Mouse (Mus musculus) forebrain, embryonic 10.5 days (tissue): Measurements from ENCODE around the gene Mtss1l. TPM values are rescaled to one million over a fixed set of nuclear protein-coding genes. Genes with fewer than 3 reads are reported as not detected.

Experiments used
- DNase-seq: peaks from one replicate; pipeline ENCODE4 v3.0.0-alpha.2; 2017; ENCODE audit warnings: low spot score; ENCODE audit errors: extremely low spot score
- H3K27ac ChIP-seq: fragments of 300-500 bp; sonication (generic); 2 replicates; pipeline ENCODE4 v1.5.1; 2016; ENCODE audit warnings: mild to moderate bottlenecking
- H3K27me3 ChIP-seq: fragments of 300-500 bp; sonication (generic); 2 replicates; pipeline ENCODE4 v1.6.1; 2016; ENCODE audit warnings: mild to moderate bottlenecking; ENCODE audit not compliant: poor library complexity, severe bottlenecking
- H3K36me3 ChIP-seq: fragments of 300-500 bp; sonication (generic); replicated peaks from 2 replicates; pipeline ENCODE4 v1.6.1; 2016; ENCODE audit warnings: mild to moderate bottlenecking, moderate library complexity
- H3K4me1 ChIP-seq: fragments of 300-500 bp; sonication (generic); 2 replicates; pipeline ENCODE4 v1.6.1; 2016
- H3K4me3 ChIP-seq: fragments of 300-500 bp; sonication (generic); 2 replicates; pipeline ENCODE4 v1.5.1; 2016; ENCODE audit warnings: mild to moderate bottlenecking, moderate library complexity
- H3K9me3 ChIP-seq: fragments of 300-500 bp; sonication (generic); 2 replicates; pipeline ENCODE4 v1.6.1; 2016; ENCODE audit warnings: mild to moderate bottlenecking, moderate library complexity
- WGBS: fragments of 180-500 bp; shearing (Covaris S2); methylation state at CpG from one replicate; pipeline ENCODE4 v1.1.7; 2016; 5-methylcytosine and 5-hydroxymethylcytosine counted together
- polyA plus RNA-seq: library from polyadenylated mRNA; unstranded; fragments of >200 nt; fragmentation: Nextera tagmentation; extraction: Ambion mirVana; gene quantifications from 2 replicates; pipeline ENCODE4 v1.2.1, GENCODE M21; 2016

The Mtss1l gene
- polyA plus RNA-seq, 1 experiment from 2014 or later, result 5.6 TPM

- no peaks in the 10 kb centered on the region for H3K27me3 ChIP-seq
- peaks cover 26% of the 10 kb centered on the region for H3K4me1 ChIP-seq
- no peak overlapping the region for H3K27ac ChIP-seq
- peaks cover 73% of the 10 kb centered on the region for H3K36me3 ChIP-seq
- no peak overlapping the region for H3K4me3 ChIP-seq
- H3K9me3 ChIP-seq, result no peaks in the 10 kb centered on the region
- 93% methylated on average over 7 of the region's 7 CpGs for WGBS
- DNase-seq, result no peak
Observed at GRCm38 (mm10) chr8:110713073-110713472, 8.2 kb upstream of the Mtss1l start.

- WGBS, result 79% methylated on average over 15 of the region's 15 CpGs
- H3K4me1 ChIP-seq, result peaks cover 45% of the 10 kb centered on the region
- H3K9me3 ChIP-seq, result no peaks in the 10 kb centered on the region
- H3K4me3 ChIP-seq, result no peak overlapping the region
- peak overlapping the region; percentile 16 for H3K27ac ChIP-seq
- H3K27me3 ChIP-seq, result peaks cover 10% of the 10 kb centered on the region
- no peak for DNase-seq
- peaks cover 60% of the 10 kb centered on the region for H3K36me3 ChIP-seq
Observed at GRCm38 (mm10) chr8:110714827-110715519, 6.3 kb upstream of the Mtss1l start.

GRCm38 (mm10) chr8:110716075-110716474 is 5.2 kb upstream of the Mtss1l start:
- Histone ChIP-seq H3K9me3 (no peaks in the 10 kb centered on the region), H3K27ac (0 out of 2 replicates have a peak overlapping the region, but pooled peaks have one; percentile 41), H3K27me3 (peaks cover 17% of the 10 kb centered on the region), H3K4me3 (no peak overlapping the region), H3K36me3 (peaks cover 49% of the 10 kb centered on the region), H3K4me1 (peaks cover 52% of the 10 kb centered on the region)
- 88% methylated on average over 4 of the region's 4 CpGs for WGBS
- no peak for DNase-seq

GRCm38 (mm10) chr8:110717131-110717530 is 4.1 kb upstream of the Mtss1l start:
- 71% methylated on average over 7 of the region's 7 CpGs for WGBS
- H3K36me3 ChIP-seq, result peaks cover 39% of the 10 kb centered on the region
- H3K9me3 ChIP-seq, result no peaks in the 10 kb centered on the region
- peaks cover 17% of the 10 kb centered on the region for H3K27me3 ChIP-seq
- peaks cover 56% of the 10 kb centered on the region for H3K4me1 ChIP-seq
- H3K4me3 ChIP-seq, result no peak overlapping the region
- no peak for DNase-seq
- H3K27ac ChIP-seq, result 0 out of 2 replicates have a peak overlapping the region, but pooled peaks have one; percentile 25

GRCm38 (mm10) chr8:110718209-110718968 is 2.9 kb upstream of the Mtss1l start:
- Histone ChIP-seq H3K36me3 (peaks cover 33% of the 10 kb centered on the region), H3K4me3 (no peak overlapping the region), H3K27ac (peak overlapping the region; percentile 93; the same call in 1 of the 2 replicates), H3K9me3 (no peaks in the 10 kb centered on the region), H3K4me1 (peaks cover 69% of the 10 kb centered on the region), H3K27me3 (peaks cover 17% of the 10 kb centered on the region)
- 88% methylated on average over 8 of the region's 8 CpGs for WGBS
- no peak for DNase-seq

- no peak for DNase-seq
- Histone ChIP-seq H3K27ac (peak overlapping the region; percentile 93), H3K9me3 (no peaks in the 10 kb centered on the region), H3K36me3 (peaks cover 33% of the 10 kb centered on the region), H3K4me3 (no peak overlapping the region), H3K27me3 (peaks cover 17% of the 10 kb centered on the region), H3K4me1 (peaks cover 76% of the 10 kb centered on the region)
- 52% methylated on average over 12 of the region's 12 CpGs for WGBS
Observed at GRCm38 (mm10) chr8:110718969-110719670, 2.2 kb upstream of the Mtss1l start.

GRCm38 (mm10) chr8:110719898-110720653 is 1.2 kb upstream of the Mtss1l start:
- Histone ChIP-seq H3K4me1 (peaks cover 80% of the 10 kb centered on the region), H3K9me3 (no peaks in the 10 kb centered on the region), H3K27me3 (peaks cover 17% of the 10 kb centered on the region), H3K36me3 (peaks cover 32% of the 10 kb centered on the region), H3K4me3 (peak overlapping the region; percentile 82; the same call in 1 of the 2 replicates), H3K27ac (peak overlapping the region; percentile 93)
- 52% methylated on average over 6 of the region's 6 CpGs for WGBS
- DNase-seq, result no peak

GRCm38 (mm10) chr8:110721606-110722413 is 534 bp downstream of the Mtss1l start:
- Histone ChIP-seq H3K4me3 (peak overlapping the region; percentile 82), H3K27ac (peak overlapping the region; percentile 93), H3K36me3 (peaks cover 39% of the 10 kb centered on the region), H3K4me1 (peaks cover 86% of the 10 kb centered on the region), H3K9me3 (no peaks in the 10 kb centered on the region), H3K27me3 (peaks cover 17% of the 10 kb centered on the region)
- 5% methylated on average over 54 of the region's 59 CpGs for WGBS
- peak; percentile 46 for DNase-seq

- Histone ChIP-seq H3K27ac (peak overlapping the region; percentile 93), H3K4me3 (peak overlapping the region; percentile 82), H3K36me3 (peaks cover 46% of the 10 kb centered on the region), H3K4me1 (peaks cover 87% of the 10 kb centered on the region), H3K27me3 (peaks cover 17% of the 10 kb centered on the region), H3K9me3 (no peaks in the 10 kb centered on the region)
- no peak for DNase-seq
- 66% methylated on average over 11 of the region's 11 CpGs for WGBS
Observed at GRCm38 (mm10) chr8:110722414-110723011, 1.2 kb downstream of the Mtss1l start.

- no peak for DNase-seq
- H3K27me3 ChIP-seq, result peaks cover 11% of the 10 kb centered on the region
- H3K4me1 ChIP-seq, result peaks cover 73% of the 10 kb centered on the region
- peak overlapping the region; percentile 22; the same call in 1 of the 2 replicates for H3K4me3 ChIP-seq
- peaks cover 66% of the 10 kb centered on the region for H3K36me3 ChIP-seq
- no peaks in the 10 kb centered on the region for H3K9me3 ChIP-seq
- H3K27ac ChIP-seq, result peak overlapping the region; percentile 74
- 76% methylated on average over 3 of the region's 3 CpGs for WGBS
Observed at GRCm38 (mm10) chr8:110724493-110724892, 3.2 kb downstream of the Mtss1l start.
